Mouse (Mus musculus): ENCODE results near the gene Foxred2. TPM values are rescaled to one million over a fixed set of nuclear protein-coding genes. Genes with fewer than 3 reads are reported as not detected.

Gene Foxred2
- polyA plus RNA-seq, 1 experiment from 2014 or later = 0.56 TPM

- WGBS (ENCODE audit: insufficient replicate concordance) = 18% methylated on average over 52 of the region's 52 CpGs
- Histone ChIP-seq H3K9me3 (ENCODE audit: low read length) (no peaks in the 10 kb centered on the region), H3K4me3 (ENCODE audit: low read depth, low read length) (peak overlapping the region; percentile 47), H3K9ac (replicated peaks) (peak overlapping the region; percentile 34), H3K4me2 (ENCODE audit: low read depth, low read length) (peak overlapping the region; percentile 81), H3K27ac (ENCODE audit: low read depth) (no peak overlapping the region), H3K4me1 (ENCODE audit: insufficient read depth) (peaks cover 18% of the 10 kb centered on the region), H3K36me3 (replicated peaks; ENCODE audit: insufficient read depth, low read length) (peaks cover 23% of the 10 kb centered on the region), H3K27me3 (ENCODE audit: insufficient read depth, low read length) (peaks cover 14% of the 10 kb centered on the region)
- ATAC-seq = no peak; the same call in 1 of the 2 replicates
- DNase-seq = no peak
- TF ChIP-seq CTCF (IDR thresholded peaks at IDR 0.05; ENCODE audit: low read depth) (no peak), EP300 (IDR thresholded peaks at IDR 0.05; ENCODE audit: low read depth) (no peak)
These were observed 800 bp downstream of the Foxred2 start for GRCm38 (mm10) chr15:77955440-77956403.

- H3K36me3 ChIP-seq (replicated peaks; ENCODE audit: insufficient read depth, low read length) = peaks cover 9% of the 10 kb centered on the region
- H3K4me3 ChIP-seq (ENCODE audit: low read depth, low read length) = no peak overlapping the region
- no peaks in the 10 kb centered on the region for H3K9me3 ChIP-seq (ENCODE audit: low read length)
- ATAC-seq (no peak), DNase-seq (no peak)
- H3K9ac ChIP-seq (replicated peaks) = no peak overlapping the region
- H3K27me3 ChIP-seq (ENCODE audit: insufficient read depth, low read length) = peaks cover 14% of the 10 kb centered on the region
- peaks cover 18% of the 10 kb centered on the region for H3K4me1 ChIP-seq (ENCODE audit: insufficient read depth)
- WGBS (ENCODE audit: insufficient replicate concordance) = 75% methylated on average over 2 of the region's 2 CpGs
- no peak overlapping the region for H3K27ac ChIP-seq (ENCODE audit: low read depth)
- TF ChIP-seq EP300 (IDR thresholded peaks at IDR 0.05; ENCODE audit: low read depth) = no peak
- no peak for TF ChIP-seq CTCF (IDR thresholded peaks at IDR 0.05; ENCODE audit: low read depth)
- H3K4me2 ChIP-seq (ENCODE audit: low read depth, low read length) = no peak overlapping the region
These were observed 2.2 kb downstream of the Foxred2 start for GRCm38 (mm10) chr15:77954362-77954761.

- no peak overlapping the region for H3K4me2 ChIP-seq (ENCODE audit: low read depth, low read length)
- peaks cover 18% of the 10 kb centered on the region for H3K4me1 ChIP-seq (ENCODE audit: insufficient read depth)
- no peak overlapping the region for H3K4me3 ChIP-seq (ENCODE audit: low read depth, low read length)
- no peak overlapping the region for H3K27ac ChIP-seq (ENCODE audit: low read depth)
- TF ChIP-seq EP300 (IDR thresholded peaks at IDR 0.05; ENCODE audit: low read depth) (no peak), CTCF (IDR thresholded peaks at IDR 0.05; ENCODE audit: low read depth) (no peak)
- H3K9me3 ChIP-seq (ENCODE audit: low read length) = no peaks in the 10 kb centered on the region
- WGBS (ENCODE audit: insufficient replicate concordance) = 82% methylated on average over 3 of the region's 3 CpGs
- H3K36me3 ChIP-seq (replicated peaks; ENCODE audit: insufficient read depth, low read length) = no peaks in the 10 kb centered on the region
- H3K27me3 ChIP-seq (ENCODE audit: insufficient read depth, low read length) = peaks cover 14% of the 10 kb centered on the region
- DNase-seq (no peak), ATAC-seq (no peak)
- H3K9ac ChIP-seq (replicated peaks) = no peak overlapping the region
These were observed 3.6 kb downstream of the Foxred2 start for GRCm38 (mm10) chr15:77952921-77953320.

GRCm38 (mm10) chr15:77949061-77949460 is 7.5 kb downstream of the Foxred2 start:
- H3K4me1 ChIP-seq (ENCODE audit: insufficient read depth) = no peaks in the 10 kb centered on the region
- H3K9me3 ChIP-seq (ENCODE audit: low read length) = no peaks in the 10 kb centered on the region
- WGBS (ENCODE audit: insufficient replicate concordance) = 86% methylated on average over 7 of the region's 7 CpGs
- H3K27me3 ChIP-seq (ENCODE audit: insufficient read depth, low read length) = no peaks in the 10 kb centered on the region
- DNase-seq = no peak
- no peak overlapping the region for H3K4me3 ChIP-seq (ENCODE audit: low read depth, low read length)
- H3K9ac ChIP-seq (replicated peaks) = no peak overlapping the region
- TF ChIP-seq CTCF (IDR thresholded peaks at IDR 0.05; ENCODE audit: low read depth) = no peak
- TF ChIP-seq EP300 (IDR thresholded peaks at IDR 0.05; ENCODE audit: low read depth) = no peak
- no peak overlapping the region for H3K4me2 ChIP-seq (ENCODE audit: low read depth, low read length)
- H3K36me3 ChIP-seq (replicated peaks; ENCODE audit: insufficient read depth, low read length) = no peaks in the 10 kb centered on the region
- no peak for ATAC-seq
- H3K27ac ChIP-seq (ENCODE audit: low read depth) = no peak overlapping the region

- Histone ChIP-seq H3K4me3 (ENCODE audit: low read depth, low read length) (no peak overlapping the region), H3K4me2 (ENCODE audit: low read depth, low read length) (no peak overlapping the region; the same call in 1 of the 2 replicates), H3K27me3 (ENCODE audit: insufficient read depth, low read length) (no peaks in the 10 kb centered on the region), H3K9ac (replicated peaks) (no peak overlapping the region), H3K36me3 (replicated peaks; ENCODE audit: insufficient read depth, low read length) (no peaks in the 10 kb centered on the region), H3K27ac (ENCODE audit: low read depth) (peak overlapping the region; percentile 12; the same call in 1 of the 2 replicates), H3K9me3 (ENCODE audit: low read length) (no peaks in the 10 kb centered on the region), H3K4me1 (ENCODE audit: insufficient read depth) (no peaks in the 10 kb centered on the region)
- ATAC-seq (peak; percentile 57), DNase-seq (peak; percentile 56)
- 55% methylated on average over 4 of the region's 4 CpGs for WGBS (ENCODE audit: insufficient replicate concordance)
- no peak for TF ChIP-seq CTCF (IDR thresholded peaks at IDR 0.05; ENCODE audit: low read depth)
- TF ChIP-seq EP300 (IDR thresholded peaks at IDR 0.05; ENCODE audit: low read depth) = no peak
These were observed 10.8 kb downstream of the Foxred2 start for GRCm38 (mm10) chr15:77945711-77946110.

- Histone ChIP-seq H3K4me1 (ENCODE audit: insufficient read depth) (0 out of 2 replicates have a peak, but pooled peaks cover 4% of the 10 kb centered on the region), H3K9ac (replicated peaks) (no peak overlapping the region), H3K9me3 (ENCODE audit: low read length) (no peaks in the 10 kb centered on the region), H3K4me2 (ENCODE audit: low read depth, low read length) (no peak overlapping the region), H3K27ac (ENCODE audit: low read depth) (no peak overlapping the region), H3K36me3 (replicated peaks; ENCODE audit: insufficient read depth, low read length) (no peaks in the 10 kb centered on the region), H3K4me3 (ENCODE audit: low read depth, low read length) (no peak overlapping the region), H3K27me3 (ENCODE audit: insufficient read depth, low read length) (no peaks in the 10 kb centered on the region)
- no peak for TF ChIP-seq CTCF (IDR thresholded peaks at IDR 0.05; ENCODE audit: low read depth)
- TF ChIP-seq EP300 (IDR thresholded peaks at IDR 0.05; ENCODE audit: low read depth) = no peak
- DNase-seq (no peak), ATAC-seq (no peak)
- 69% methylated on average over 3 of the region's 3 CpGs for WGBS (ENCODE audit: insufficient replicate concordance)
These were observed 15.0 kb downstream of the Foxred2 start for GRCm38 (mm10) chr15:77941563-77941962.

Data from liver, postnatal 0 days (tissue).